Mouse (Mus musculus): ENCODE results near the gene Fgfr2. TPM values are rescaled to one million over a fixed set of nuclear protein-coding genes. Genes with fewer than 3 reads are reported as not detected.

Fgfr2 gene
- total RNA-seq, 2 experiments from 2014 or later: 28.8 to 29.4 TPM

GRCm38 (mm10) chr7:132786011-132786410, 337.1 kb downstream of the Fgfr2 start:
- no peak for DNase-seq (ENCODE audit: extremely low spot score in 1 of 2, low spot score in 2 of 2)
- intact Hi-C loops (cut with DNase I): no loop called here

- no peak for DNase-seq (ENCODE audit: extremely low spot score in 1 of 2, low spot score in 2 of 2)
- intact Hi-C loops (cut with DNase I): no loop called here
Observed at GRCm38 (mm10) chr7:132784101-132784500, 339.0 kb downstream of the Fgfr2 start.

- intact Hi-C loops (cut with DNase I): no loop called here
- peak in 1 of 2 experiments; percentile 52 for DNase-seq (ENCODE audit: extremely low spot score in 1 of 2, low spot score in 2 of 2)
Observed at GRCm38 (mm10) chr7:132781850-132782249, 341.3 kb downstream of the Fgfr2 start.

GRCm38 (mm10) chr7:132781130-132781814, 341.9 kb downstream of the Fgfr2 start:
- intact Hi-C loops (cut with DNase I): no loop called here
- DNase-seq (ENCODE audit: extremely low spot score in 1 of 2, low spot score in 2 of 2): peak in 1 of 2 experiments; percentile 35

GRCm38 (mm10) chr7:132780611-132781010, 342.5 kb downstream of the Fgfr2 start:
- peak in 1 of 2 experiments; percentile 58 for DNase-seq (ENCODE audit: extremely low spot score in 1 of 2, low spot score in 2 of 2)
- intact Hi-C loops (cut with DNase I): no loop called here

- DNase-seq (ENCODE audit: extremely low spot score in 1 of 2, low spot score in 2 of 2): no peak
- intact Hi-C loops (cut with DNase I): no loop called here
Observed at GRCm38 (mm10) chr7:132778630-132779029, 344.5 kb downstream of the Fgfr2 start.

- DNase-seq (ENCODE audit: extremely low spot score in 1 of 2, low spot score in 2 of 2): no peak
Observed at GRCm38 (mm10) chr7:132777728-132778453, 345.3 kb downstream of the Fgfr2 start.

GRCm38 (mm10) chr7:132777117-132777516, 346.0 kb downstream of the Fgfr2 start:
- no peak for DNase-seq (ENCODE audit: extremely low spot score in 1 of 2, low spot score in 2 of 2)
- intact Hi-C loops (cut with DNase I): no loop called here

More at GRCm38 (mm10) chr7:132777728-132778453, 345.3 kb downstream of the Fgfr2 start:
- intact Hi-C loops (cut with DNase I): no loop called here

- no peak for DNase-seq (ENCODE audit: extremely low spot score in 1 of 2, low spot score in 2 of 2)
Observed at GRCm38 (mm10) chr7:132776338-132777111, 346.6 kb downstream of the Fgfr2 start.

GRCm38 (mm10) chr7:132775922-132776321, 347.2 kb downstream of the Fgfr2 start:
- DNase-seq (ENCODE audit: extremely low spot score in 1 of 2, low spot score in 2 of 2): no peak
- intact Hi-C loops (cut with DNase I): no loop called here

More at GRCm38 (mm10) chr7:132776338-132777111, 346.6 kb downstream of the Fgfr2 start:
- intact Hi-C loops (cut with DNase I): no loop called here

- intact Hi-C loops (cut with DNase I): no loop called here
Observed at GRCm38 (mm10) chr7:132775333-132775732, 347.8 kb downstream of the Fgfr2 start.

GRCm38 (mm10) chr7:132773011-132773705, 350.0 kb downstream of the Fgfr2 start:
- intact Hi-C loops (cut with DNase I): no loop called here
- no peak for DNase-seq (ENCODE audit: extremely low spot score in 1 of 2, low spot score in 2 of 2)

More at GRCm38 (mm10) chr7:132775333-132775732, 347.8 kb downstream of the Fgfr2 start:
- DNase-seq (ENCODE audit: extremely low spot score in 1 of 2, low spot score in 2 of 2): no peak

- intact Hi-C loops (cut with DNase I): no loop called here
- DNase-seq (ENCODE audit: extremely low spot score in 1 of 2, low spot score in 2 of 2): no peak
Observed at GRCm38 (mm10) chr7:132772440-132772839, 350.7 kb downstream of the Fgfr2 start.

- intact Hi-C loops (cut with DNase I): no loop called here
Observed at GRCm38 (mm10) chr7:132768498-132769344, 354.4 kb downstream of the Fgfr2 start.

GRCm38 (mm10) chr7:132767999-132768370, 355.2 kb downstream of the Fgfr2 start:
- intact Hi-C loops (cut with DNase I): no loop called here
- no peak for DNase-seq (ENCODE audit: extremely low spot score in 1 of 2, low spot score in 2 of 2)

More at GRCm38 (mm10) chr7:132768498-132769344, 354.4 kb downstream of the Fgfr2 start:
- no peak for DNase-seq (ENCODE audit: extremely low spot score in 1 of 2, low spot score in 2 of 2)

- intact Hi-C loops (cut with DNase I): no loop called here
- DNase-seq (ENCODE audit: extremely low spot score in 1 of 2, low spot score in 2 of 2): no peak
Observed at GRCm38 (mm10) chr7:132767233-132767998, 355.7 kb downstream of the Fgfr2 start.

- no peak for DNase-seq (ENCODE audit: extremely low spot score in 1 of 2, low spot score in 2 of 2)
- intact Hi-C loops (cut with DNase I): no loop called here
Observed at GRCm38 (mm10) chr7:132766235-132766871, 356.8 kb downstream of the Fgfr2 start.
